Mouse (Mus musculus) CH12.LX (cell line): ENCODE measurements around the gene 9330161L09Rik. TPM values are rescaled to one million over a fixed set of nuclear protein-coding genes. Genes with fewer than 3 reads are reported as not detected.

Experiments used
- DNase-seq: peaks from one replicate; pipeline ENCODE4 v3.0.0-alpha.2; 2013; ENCODE audit errors: extremely low read depth
- H3K27ac ChIP-seq: 2 replicates; pipeline ENCODE4 v1.5.1; 2012; ENCODE audit warnings: low read depth, mild to moderate bottlenecking, control low read depth, moderate library complexity; ENCODE audit not compliant: insufficient read depth
- H3K27me3 ChIP-seq: replicated peaks from 2 replicates; pipeline ENCODE3; 2012; ENCODE audit warnings: inconsistent platforms
- H3K36me3 ChIP-seq, 2 experiments: replicated peaks in 1 of 2; 2 replicates each; pipeline versions ENCODE3 to v1.6.1; 2012; ENCODE audit warnings: inconsistent platforms in 1 of 2, low read length in 1 of 2, mild to moderate bottlenecking in 1 of 2, mixed read lengths in 1 of 2, moderate library complexity in 1 of 2; ENCODE audit not compliant: control insufficient read depth in 1 of 2, insufficient read depth in 1 of 2
- H3K4me1 ChIP-seq, 2 experiments: 2 replicates each; pipeline ENCODE4 v1.6.1; 2012; ENCODE audit warnings: inconsistent platforms in 1 of 2, moderate library complexity in 1 of 2; ENCODE audit not compliant: insufficient read depth in 2 of 2, control insufficient read depth in 1 of 2
- H3K4me2 ChIP-seq: 2 replicates; pipeline ENCODE4 v1.6.1; 2012; ENCODE audit warnings: low read depth, mild to moderate bottlenecking, control low read depth; ENCODE audit not compliant: poor library complexity, insufficient read depth, severe bottlenecking
- H3K4me3 ChIP-seq, 3 experiments: fragments of 150-350 bp in 1 of 3; sonication (generic) in 1 of 3; replicated peaks in 1 of 3; 2 replicates each; pipeline versions ENCODE3 to v1.5.1; 2011 to 2012; ENCODE audit warnings: low read depth in 2 of 3, low read length in 2 of 3, mild to moderate bottlenecking in 2 of 3, moderate library complexity in 2 of 3, control low read depth in 1 of 3, improper control_type of control experiment in 1 of 3, inconsistent platforms in 1 of 3, mixed read lengths in 1 of 3; ENCODE audit not compliant: poor library complexity in 1 of 3
- H3K79me2 ChIP-seq: replicated peaks from 2 replicates; pipeline ENCODE4 v1.6.1; 2012; ENCODE audit warnings: mild to moderate bottlenecking, moderate library complexity; ENCODE audit not compliant: control insufficient read depth, poor library complexity, insufficient read depth, severe bottlenecking; ENCODE audit errors: extremely low read depth
- H3K9ac ChIP-seq: 2 replicates; pipeline ENCODE4 v1.6.1; 2012; ENCODE audit warnings: low read depth, mild to moderate bottlenecking, control low read depth, moderate library complexity; ENCODE audit not compliant: insufficient read depth
- H3K9me3 ChIP-seq: replicated peaks from 2 replicates; pipeline ENCODE3; 2012; ENCODE audit warnings: low read length, inconsistent platforms, mixed read lengths
- CHD1 ChIP-seq: IDR thresholded peaks from 2 replicates; pipeline ENCODE4 v1.6.1; 2012; ENCODE audit warnings: low read depth, low read length, improper control_type of control experiment, inconsistent platforms
- E2F4 ChIP-seq: IDR thresholded peaks from 2 replicates; pipeline ENCODE4 v1.6.1; 2011; ENCODE audit warnings: low read depth, low read length, improper control_type of control experiment; ENCODE audit not compliant: insufficient replicate concordance
- ELF1 ChIP-seq: IDR thresholded peaks from 2 replicates; pipeline ENCODE4 v1.6.1; 2014; ENCODE audit warnings: low read depth, mild to moderate bottlenecking, inconsistent platforms, low read length, improper control_type of control experiment
- IRF4 ChIP-seq: IDR thresholded peaks from 2 replicates; pipeline ENCODE4 v1.6.1; 2014; ENCODE audit warnings: low read depth, mild to moderate bottlenecking, inconsistent platforms, low read length, improper control_type of control experiment
- JUN ChIP-seq: IDR thresholded peaks from 2 replicates; pipeline ENCODE4 v1.6.1; 2011; ENCODE audit warnings: low read depth, mild to moderate bottlenecking, low read length, improper control_type of control experiment, moderate library complexity; ENCODE audit not compliant: insufficient read depth
- MAFK ChIP-seq: IDR thresholded peaks from 2 replicates; pipeline ENCODE4 v1.6.1; 2011; ENCODE audit warnings: low read length, improper control_type of control experiment; ENCODE audit not compliant: insufficient replicate concordance
- NRF1 ChIP-seq: IDR thresholded peaks from 2 replicates; pipeline ENCODE4 v1.6.1; 2014; ENCODE audit warnings: low read depth, mild to moderate bottlenecking, inconsistent platforms, low read length, improper control_type of control experiment, moderate library complexity
- RAD21 ChIP-seq: IDR thresholded peaks from 2 replicates; pipeline ENCODE4 v1.6.1; 2011; ENCODE audit warnings: low read depth, mild to moderate bottlenecking, low read length, improper control_type of control experiment, moderate library complexity
- SIN3A ChIP-seq: IDR thresholded peaks from 2 replicates; pipeline ENCODE4 v1.6.1; 2012; ENCODE audit warnings: low read length, improper control_type of control experiment, inconsistent platforms
- UBTF ChIP-seq: IDR thresholded peaks from 2 replicates; pipeline ENCODE4 v1.6.1; 2012; ENCODE audit warnings: low read depth, mild to moderate bottlenecking, inconsistent platforms, low read length, improper control_type of control experiment, moderate library complexity
- USF1 ChIP-seq: IDR thresholded peaks from 2 replicates; pipeline ENCODE4 v1.6.1; 2014; ENCODE audit warnings: low read depth, mild to moderate bottlenecking, inconsistent platforms, low read length, improper control_type of control experiment
- USF2 ChIP-seq: conservative IDR thresholded peaks from 2 replicates; pipeline ENCODE4 v1.6.1; 2011; ENCODE audit warnings: low read depth, low read length, improper control_type of control experiment
- ZC3H11A ChIP-seq: IDR thresholded peaks from 2 replicates; pipeline ENCODE4 v1.6.1; 2012; ENCODE audit warnings: low read depth, mild to moderate bottlenecking, inconsistent platforms, low read length, improper control_type of control experiment
- ZMIZ1 ChIP-seq: IDR thresholded peaks from 2 replicates; pipeline ENCODE4 v1.6.1; 2012; ENCODE audit warnings: low read depth, mild to moderate bottlenecking, inconsistent platforms, low read length, improper control_type of control experiment
- dilution Hi-C: fragments of 300-500 bp; cut with MboI; formaldehyde crosslinking; loops from 2 replicates; pipeline ENCODE4 v1.14.3; 2020; ENCODE audit warnings: low sequenced_read_pairs; ENCODE audit not compliant: extremely low pct_unique_long_range_greater_than_20kb, extremely low pct_ligation_motif_present
- in situ Hi-C: fragments of 300-500 bp; cut with MboI; formaldehyde crosslinking; loops from 3 replicates; pipeline ENCODE4 v1.14.3; 2019; ENCODE audit warnings: low sequenced_read_pairs, low pct_ligation_motif_present, low pct_unique_long_range_greater_than_20kb, mixed read lengths
- polyA plus RNA-seq: library from polyadenylated mRNA; unstranded; fragments of >175 nt; gene quantifications from 2 replicates; pipeline ENCODE4 v1.2.1, GENCODE M21; 2012; ENCODE audit warnings: low read depth; ENCODE audit not compliant: insufficient read length
- total RNA-seq, 2 experiments: library from RNA; depleted of rRNA; stranded (reverse); fragments of 300-350 nt in 1 of 2; fragments of >200 nt in 1 of 2; gene quantifications; 2 replicates each; pipeline ENCODE4 v1.2.3; 2012 to 2014

9330161L09Rik gene
- total and polyA plus RNA-seq, 3 experiments = 0.24 to 0.54 (median 0.34) TPM

GRCm38 (mm10) chr12:103425016-103425728 lies 17.6 kb upstream of the 9330161L09Rik start:
- TF ChIP-seq NRF1 (no peak), MAFK (no peak), USF2 (no peak), ELF1 (no peak), JUN (no peak), E2F4 (no peak), CHD1 (no peak), ZMIZ1 (no peak), UBTF (no peak), USF1 (no peak), ZC3H11A (no peak), RAD21 (no peak)
- Histone ChIP-seq H3K9ac (peak overlapping the region; percentile 62), H3K27ac (no peak overlapping the region), H3K4me2 (peak overlapping the region; percentile 98), H3K27me3 (no peaks in the 10 kb centered on the region), H3K79me2 (peaks cover 43% of the 10 kb centered on the region), H3K4me1 (peaks cover 0 to 39% of the 10 kb centered on the region in 2 experiments; a peak in 3 of 4 replicates), H3K9me3 (no peaks in the 10 kb centered on the region), H3K36me3 (peaks cover 10 to 28% of the 10 kb centered on the region in 2 experiments), H3K4me3 (peak overlapping the region; percentile 84 to 100 (median 99))
- dilution Hi-C loops (no loop called here), in situ Hi-C loops (loop anchor here (5.0 to 10.0 kb wide), 2 partner anchors 67 to 130 kb away; no protein-coding TSS in a partner anchor)
- DNase-seq = no peak

GRCm38 (mm10) chr12:103408144-103408543 lies 524 bp upstream of the 9330161L09Rik start:
- H3K9me3 ChIP-seq = no peaks in the 10 kb centered on the region
- no peaks in the 10 kb centered on the region for H3K4me1 ChIP-seq
- no peaks in the 10 kb centered on the region for H3K27me3 ChIP-seq
- no peak overlapping the region for H3K4me3 ChIP-seq
- H3K9ac ChIP-seq = no peak overlapping the region
- H3K79me2 ChIP-seq = no peaks in the 10 kb centered on the region
- TF ChIP-seq USF1 = no peak
- TF ChIP-seq SIN3A = no peak
- TF ChIP-seq IRF4 = no peak
- TF ChIP-seq, all 38 proteins: peak for 0
- H3K4me2 ChIP-seq = no peak overlapping the region
- DNase-seq = no peak
- dilution Hi-C loops (no loop called here), in situ Hi-C loops (no loop called here)
- no peak overlapping the region for H3K27ac ChIP-seq
- peaks cover 95 to 100% of the 10 kb centered on the region in 2 experiments for H3K36me3 ChIP-seq
